Comparison of ENCODE assay signal across 9 mouse cellular contexts in genomic region chr9:24937731-24938130, GRCm38 (mm10).
DNase-seq lines count a peak whose midpoint lies in the region; ATAC-seq and TF ChIP-seq lines count a peak whose summit lies in the region.
"Had no signal": no experiment of that assay in that cellular context is flagged by ENCODE, and none has a peak within 500 bp of the region (broad histone marks: within the 10 kb centered on the region; RNA-seq: fewer than 3 reads in every experiment).

No protein-coding gene starts in this region.

- H3K9ac ChIP-seq in kidney, embryonic 16.5 days (replicated peaks; ENCODE audit: low read length): no peak overlapping the region
- H3K9ac ChIP-seq in neural tube, embryonic 15.5 days (replicated peaks): no peak overlapping the region

- H3K4me3 ChIP-seq in kidney, adult 2 months (ENCODE audit: insufficient read depth, low read depth, low read length): no peak overlapping the region
- H3K4me3 ChIP-seq in kidney, embryonic 16.5 days (ENCODE audit: low read length): no peak overlapping the region
- H3K4me3 ChIP-seq in neural tube, embryonic 15.5 days (replicated peaks): no peak overlapping the region
- H3K4me3 ChIP-seq: erythroblast, embryonic 14.5 days had no signal

- 49% methylated on average over 3 of the region's 3 CpGs for WGBS in kidney, adult 2 months
- WGBS in kidney, embryonic 16.5 days: 63% methylated on average over 3 of the region's 3 CpGs
- WGBS in neural tube, embryonic 15.5 days: 61% methylated on average over 3 of the region's 3 CpGs

- intact Hi-C loops in heart, postnatal 14 days (cut with DNase I): loop anchor here (2.0 to 10.0 kb wide), 3 partner anchors 75 to 233 kb away; no protein-coding TSS in a partner anchor

- no peak for TF ChIP-seq POLR2A in kidney, adult 2 months (IDR thresholded peaks at IDR 0.05; ENCODE audit: low read depth, low read length)

- H3K4me2 ChIP-seq in kidney, embryonic 16.5 days (replicated peaks; ENCODE audit: low read depth, low read length): no peak overlapping the region
- H3K4me2 ChIP-seq in neural tube, embryonic 15.5 days: no peak overlapping the region

- TF ChIP-seq CTCF in kidney, adult 2 months (conservative IDR thresholded peaks at IDR 0.05; ENCODE audit: insufficient read depth, insufficient read length, low read depth, low read length): peak; percentile 53
- TF ChIP-seq CTCF in Patski (IDR thresholded peaks at IDR 0.05): peak; percentile 76

- ATAC-seq in kidney, embryonic 16.5 days (ENCODE audit: low FRiP score, low TSS enrichment): no peak
- ATAC-seq in Patski: peak; percentile 91
- no peak for ATAC-seq in neural tube, embryonic 15.5 days (ENCODE audit: low FRiP score)

- in situ Hi-C loops in Patski (cut with MboI; ENCODE audit: low pct_unique_long_range_greater_than_20kb): loop anchor here (5.0 to 10.0 kb wide), 3 partner anchors 87 to 170 kb away; no protein-coding TSS in a partner anchor

- DNase-seq in kidney, adult 2 months: peak; percentile 2
- DNase-seq in 416B (ENCODE audit: low read depth) (peak; percentile 16), Patski (ENCODE audit: low read depth, low spot score) (no peak)
- DNase-seq in heart, postnatal 14 days: peak; percentile 37 to 62
- DNase-seq in spleen, adult 18-20 months: no peak
- no peak for DNase-seq in gastrocnemius, postnatal 25 days

- H3K4me1 ChIP-seq in kidney, adult 2 months (ENCODE audit: control insufficient read depth, insufficient read depth, low read length): no peaks in the 10 kb centered on the region
- no peaks in the 10 kb centered on the region for H3K4me1 ChIP-seq in kidney, embryonic 16.5 days (ENCODE audit: insufficient read depth, low read length)
- H3K4me1 ChIP-seq in neural tube, embryonic 15.5 days: no peaks in the 10 kb centered on the region

- no peaks in the 10 kb centered on the region for H3K27me3 ChIP-seq in kidney, adult 2 months (replicated peaks; ENCODE audit: control insufficient read depth, insufficient read depth, low read length)
- no peaks in the 10 kb centered on the region for H3K27me3 ChIP-seq in kidney, embryonic 16.5 days (ENCODE audit: insufficient read depth, low read length)
- H3K27me3 ChIP-seq in Patski: no peaks in the 10 kb centered on the region
- no peaks in the 10 kb centered on the region for H3K27me3 ChIP-seq in neural tube, embryonic 15.5 days (replicated peaks)

- CTCF ChIA-PET in Patski (lab: Charles Lee): interaction anchor here (0.8 to 3.9 kb wide), 7 partner anchors 46 to 177 kb away, joined by 3 to 26 read pairs (median 6); no protein-coding TSS in a partner anchor

- no peak overlapping the region for H3K27ac ChIP-seq in kidney, adult 2 months (ENCODE audit: insufficient read depth, low read depth, low read length)
- H3K27ac ChIP-seq in kidney, embryonic 16.5 days (ENCODE audit: low read length): no peak overlapping the region
- H3K27ac ChIP-seq in neural tube, embryonic 15.5 days (replicated peaks): no peak overlapping the region

- H3K9me3 ChIP-seq in kidney, embryonic 16.5 days (ENCODE audit: low read length): no peaks in the 10 kb centered on the region
- H3K9me3 ChIP-seq in neural tube, embryonic 15.5 days (replicated peaks): no peaks in the 10 kb centered on the region

- POLR2A ChIA-PET in Patski (lab: Charles Lee): interaction anchor here (0.7 kb wide), 1 partner anchor 1285 kb away, joined by 3 read pairs; no protein-coding TSS in a partner anchor

- H3K36me3 ChIP-seq in kidney, adult 2 months (ENCODE audit: control insufficient read depth, insufficient read depth, low read length): no peaks in the 10 kb centered on the region
- H3K36me3 ChIP-seq in kidney, embryonic 16.5 days (ENCODE audit: insufficient read depth, low read length): no peaks in the 10 kb centered on the region
- H3K36me3 ChIP-seq in neural tube, embryonic 15.5 days: no peaks in the 10 kb centered on the region

Comparison
In these comparisons a context has a peak if more than half of its experiments do, and no peak if none do; other contexts are left out.
1. DNase-seq: peak in kidney, adult 2 months (single experiment), 416B (single experiment) and heart, postnatal 14 days (2 of 2); none in Patski (single experiment), spleen, adult 18-20 months (0 of 2) and gastrocnemius, postnatal 25 days (single experiment).